Mouse (Mus musculus): Measurements from ENCODE around the gene Ccr2.

- TF ChIP-seq CTCF (IDR thresholded peaks at IDR 0.05; ENCODE audit: control insufficient read depth, insufficient read depth, low read length) = no peak
- TF ChIP-seq POLR2A (IDR thresholded peaks at IDR 0.05; ENCODE audit: borderline replicate concordance, control insufficient read depth, low read depth, low read length) = no peak
Observed at GRCm38 (mm10) chr9:124138055-124138775, 36.5 kb downstream of the Ccr2 start.

Measured in bone marrow, adult 2 months (tissue).